Mouse (Mus musculus): ENCODE measurements at regions not wholly inside any gene's neighbourhood (a gene's known extent, or its start where the extent isn't known, plus 50 kb on each side); places are given as distances from the start of the nearest gene placed in this dataset.
A peak's percentile ranks its signal among the peaks of the same experiment; 100 is the strongest.

- H3K27me3 ChIP-seq (ENCODE audit: control insufficient read depth, insufficient read depth, low read depth, low read length), result no peaks in the 10 kb centered on the region
- H3K4me1 ChIP-seq (ENCODE audit: control insufficient read depth, insufficient read depth, low read length), result no peaks in the 10 kb centered on the region
- H3K4me3 ChIP-seq (ENCODE audit: low read depth, low read length), result no peak overlapping the region
- no peaks in the 10 kb centered on the region for H3K36me3 ChIP-seq (ENCODE audit: control insufficient read depth, insufficient read depth, low read length)
- no peak overlapping the region for H3K27ac ChIP-seq (ENCODE audit: low read length)
- ATAC-seq, result peak; percentile 79
- WGBS, result 69% methylated on average over 9 of the region's 9 CpGs
- H3K4me2 ChIP-seq (ENCODE audit: low read length), result no peak overlapping the region
- H3K9ac ChIP-seq (ENCODE audit: low read depth, low read length), result no peak overlapping the region
- no peaks in the 10 kb centered on the region for H3K9me3 ChIP-seq (replicated peaks; ENCODE audit: control insufficient read depth, low read length, poor library complexity, severe bottlenecking)
These were observed 405.6 kb upstream of the Pik3r1 start for GRCm38 (mm10) chr13:102173382-102174234.

GRCm38 (mm10) chr13:102174431-102174830 lies 406.4 kb upstream of the Pik3r1 start:
- Histone ChIP-seq H3K36me3 (ENCODE audit: control insufficient read depth, insufficient read depth, low read length) (no peaks in the 10 kb centered on the region), H3K9ac (ENCODE audit: low read depth, low read length) (no peak overlapping the region), H3K9me3 (replicated peaks; ENCODE audit: control insufficient read depth, low read length, poor library complexity, severe bottlenecking) (no peaks in the 10 kb centered on the region), H3K4me3 (ENCODE audit: low read depth, low read length) (no peak overlapping the region), H3K27me3 (ENCODE audit: control insufficient read depth, insufficient read depth, low read depth, low read length) (no peaks in the 10 kb centered on the region), H3K4me2 (ENCODE audit: low read length) (no peak overlapping the region), H3K27ac (ENCODE audit: low read length) (no peak overlapping the region), H3K4me1 (ENCODE audit: control insufficient read depth, insufficient read depth, low read length) (no peaks in the 10 kb centered on the region)
- WGBS, result 84% methylated on average over 3 of the region's 3 CpGs
- ATAC-seq, result no peak

- no peak for ATAC-seq
- H3K4me2 ChIP-seq (ENCODE audit: low read length), result no peak overlapping the region
These were observed 406.9 kb upstream of the Pik3r1 start for GRCm38 (mm10) chr13:102174896-102175295.

DNA sequence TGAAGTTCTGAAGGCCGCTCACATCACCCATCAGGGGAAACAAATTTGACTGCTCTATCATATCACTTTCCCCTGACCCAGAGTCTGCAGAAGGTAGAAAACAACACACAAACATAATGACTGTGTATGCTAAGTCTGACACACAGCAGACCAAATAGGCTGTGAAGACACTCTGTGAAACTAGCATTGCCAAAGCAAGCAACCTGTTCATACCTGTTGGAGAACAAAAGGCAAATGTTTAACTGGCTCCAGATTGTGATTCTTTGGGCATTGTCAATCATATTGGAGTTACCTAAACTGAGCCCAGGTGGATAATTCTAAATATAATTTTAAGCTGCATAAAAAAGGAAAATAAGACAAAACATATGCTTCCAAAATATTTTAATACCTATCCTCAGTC lies 407.4 kb upstream of the Pik3r1 start:
- H3K4me3 ChIP-seq (ENCODE audit: low read depth, low read length), result no peak overlapping the region
- 100% methylated on average over 1 of the region's 1 CpGs for WGBS
- no peaks in the 10 kb centered on the region for H3K36me3 ChIP-seq (ENCODE audit: control insufficient read depth, insufficient read depth, low read length)
- H3K4me1 ChIP-seq (ENCODE audit: control insufficient read depth, insufficient read depth, low read length), result no peaks in the 10 kb centered on the region
- no peak overlapping the region for H3K4me2 ChIP-seq (ENCODE audit: low read length)
- no peak overlapping the region for H3K9ac ChIP-seq (ENCODE audit: low read depth, low read length)
- no peaks in the 10 kb centered on the region for H3K9me3 ChIP-seq (replicated peaks; ENCODE audit: control insufficient read depth, low read length, poor library complexity, severe bottlenecking)
- ATAC-seq, result no peak
- H3K27me3 ChIP-seq (ENCODE audit: control insufficient read depth, insufficient read depth, low read depth, low read length), result no peaks in the 10 kb centered on the region
- H3K27ac ChIP-seq (ENCODE audit: low read length), result no peak overlapping the region

More at GRCm38 (mm10) chr13:102174896-102175295, 406.9 kb upstream of the Pik3r1 start:
- Histone ChIP-seq H3K27me3 (ENCODE audit: control insufficient read depth, insufficient read depth, low read depth, low read length) (no peaks in the 10 kb centered on the region), H3K27ac (ENCODE audit: low read length) (no peak overlapping the region), H3K4me3 (ENCODE audit: low read depth, low read length) (no peak overlapping the region), H3K9ac (ENCODE audit: low read depth, low read length) (no peak overlapping the region), H3K9me3 (replicated peaks; ENCODE audit: control insufficient read depth, low read length, poor library complexity, severe bottlenecking) (no peaks in the 10 kb centered on the region), H3K36me3 (ENCODE audit: control insufficient read depth, insufficient read depth, low read length) (no peaks in the 10 kb centered on the region), H3K4me1 (ENCODE audit: control insufficient read depth, insufficient read depth, low read length) (no peaks in the 10 kb centered on the region)
- whole genome bisulfite sequencing, result 82% methylated on average over 2 of the region's 2 CpGs

DNA sequence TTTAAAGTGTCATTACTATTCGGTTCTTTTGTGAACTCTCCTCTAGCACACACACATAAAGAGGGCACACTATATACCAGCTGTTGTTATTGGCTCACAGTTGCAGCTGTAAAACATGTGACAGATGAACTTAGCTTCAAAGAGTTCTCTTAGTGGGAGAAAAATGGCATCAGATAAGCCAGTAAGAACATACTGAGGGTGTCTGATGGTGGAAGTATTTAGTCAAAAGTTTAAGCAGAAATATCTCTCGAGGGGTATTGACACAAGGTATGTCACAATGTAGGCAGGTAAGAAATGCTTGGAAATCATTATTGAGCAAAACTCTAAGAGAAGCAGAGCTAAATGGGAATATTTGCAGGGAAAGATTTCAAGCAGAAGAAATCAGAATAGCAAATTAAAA lies 408.4 kb upstream of the Pik3r1 start:
- H3K4me1 ChIP-seq (ENCODE audit: control insufficient read depth, insufficient read depth, low read length), result no peaks in the 10 kb centered on the region
- H3K36me3 ChIP-seq (ENCODE audit: control insufficient read depth, insufficient read depth, low read length), result no peaks in the 10 kb centered on the region
- WGBS, result 81% methylated on average over 2 of the region's 2 CpGs
- H3K4me3 ChIP-seq (ENCODE audit: low read depth, low read length), result no peak overlapping the region
- ATAC-seq, result no peak
- H3K27me3 ChIP-seq (ENCODE audit: control insufficient read depth, insufficient read depth, low read depth, low read length), result no peaks in the 10 kb centered on the region
- H3K9me3 ChIP-seq (replicated peaks; ENCODE audit: control insufficient read depth, low read length, poor library complexity, severe bottlenecking), result no peaks in the 10 kb centered on the region
- no peak overlapping the region for H3K27ac ChIP-seq (ENCODE audit: low read length)
- H3K9ac ChIP-seq (ENCODE audit: low read depth, low read length), result no peak overlapping the region
- no peak overlapping the region for H3K4me2 ChIP-seq (ENCODE audit: low read length)

GRCm38 (mm10) chr13:102194716-102195115 lies 426.7 kb upstream of the Pik3r1 start:
- no peak for ATAC-seq
- H3K4me2 ChIP-seq (ENCODE audit: low read length), result no peak overlapping the region
- no peaks in the 10 kb centered on the region for H3K4me1 ChIP-seq (ENCODE audit: control insufficient read depth, insufficient read depth, low read length)
- no peaks in the 10 kb centered on the region for H3K9me3 ChIP-seq (replicated peaks; ENCODE audit: control insufficient read depth, low read length, poor library complexity, severe bottlenecking)
- H3K27ac ChIP-seq (ENCODE audit: low read length), result no peak overlapping the region
- no peaks in the 10 kb centered on the region for H3K36me3 ChIP-seq (ENCODE audit: control insufficient read depth, insufficient read depth, low read length)
- H3K9ac ChIP-seq (ENCODE audit: low read depth, low read length), result no peak overlapping the region
- no peaks in the 10 kb centered on the region for H3K27me3 ChIP-seq (ENCODE audit: control insufficient read depth, insufficient read depth, low read depth, low read length)
- H3K4me3 ChIP-seq (ENCODE audit: low read depth, low read length), result no peak overlapping the region

GRCm38 (mm10) chr13:102202301-102202700 lies 434.3 kb upstream of the Pik3r1 start:
- Histone ChIP-seq H3K36me3 (ENCODE audit: control insufficient read depth, insufficient read depth, low read length) (no peaks in the 10 kb centered on the region), H3K27ac (ENCODE audit: low read length) (no peak overlapping the region), H3K9ac (ENCODE audit: low read depth, low read length) (no peak overlapping the region), H3K4me1 (ENCODE audit: control insufficient read depth, insufficient read depth, low read length) (no peaks in the 10 kb centered on the region), H3K9me3 (replicated peaks; ENCODE audit: control insufficient read depth, low read length, poor library complexity, severe bottlenecking) (no peaks in the 10 kb centered on the region), H3K4me2 (ENCODE audit: low read length) (no peak overlapping the region), H3K27me3 (ENCODE audit: control insufficient read depth, insufficient read depth, low read depth, low read length) (no peaks in the 10 kb centered on the region), H3K4me3 (ENCODE audit: low read depth, low read length) (no peak overlapping the region)
- WGBS, result 96% methylated on average over 1 of the region's 1 CpGs
- no peak for ATAC-seq

- WGBS, result 87% methylated on average over 11 of the region's 11 CpGs
- Histone ChIP-seq H3K27me3 (ENCODE audit: control insufficient read depth, insufficient read depth, low read depth, low read length) (no peaks in the 10 kb centered on the region), H3K36me3 (ENCODE audit: control insufficient read depth, insufficient read depth, low read length) (no peaks in the 10 kb centered on the region), H3K4me3 (ENCODE audit: low read depth, low read length) (no peak overlapping the region), H3K27ac (ENCODE audit: low read length) (no peak overlapping the region), H3K4me1 (ENCODE audit: control insufficient read depth, insufficient read depth, low read length) (no peaks in the 10 kb centered on the region), H3K9ac (ENCODE audit: low read depth, low read length) (no peak overlapping the region), H3K4me2 (ENCODE audit: low read length) (no peak overlapping the region), H3K9me3 (replicated peaks; ENCODE audit: control insufficient read depth, low read length, poor library complexity, severe bottlenecking) (no peaks in the 10 kb centered on the region)
- ATAC-seq, result peak; percentile 62; the same call in 1 of the 2 replicates
These were observed 450.5 kb upstream of the Pik3r1 start for GRCm38 (mm10) chr13:102218486-102218885.

DNA sequence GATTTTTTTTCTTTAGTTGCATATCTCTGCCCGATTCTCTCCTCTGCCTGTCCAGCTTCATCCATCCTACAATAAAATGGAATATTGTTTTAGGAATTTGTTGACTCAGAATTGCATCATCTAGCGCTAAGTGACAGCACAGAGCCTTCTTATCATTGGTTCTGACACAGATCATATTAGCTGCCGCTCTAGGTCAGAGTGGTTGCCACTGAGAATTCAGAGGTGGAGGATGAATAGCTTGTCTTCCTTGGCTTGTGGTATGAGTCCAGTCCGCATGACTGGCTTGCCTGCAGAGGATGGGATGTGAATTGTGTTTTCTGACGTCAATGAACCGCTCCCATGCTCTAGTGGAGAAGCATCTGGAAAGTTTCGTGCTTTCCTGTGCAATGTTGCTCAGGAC lies 462.3 kb upstream of the Cd180 start:
- Histone ChIP-seq H3K27ac (ENCODE audit: low read length) (no peak overlapping the region), H3K4me1 (ENCODE audit: control insufficient read depth, insufficient read depth, low read length) (no peaks in the 10 kb centered on the region), H3K36me3 (ENCODE audit: control insufficient read depth, insufficient read depth, low read length) (no peaks in the 10 kb centered on the region), H3K4me3 (ENCODE audit: low read depth, low read length) (no peak overlapping the region), H3K9me3 (replicated peaks; ENCODE audit: control insufficient read depth, low read length, poor library complexity, severe bottlenecking) (no peaks in the 10 kb centered on the region), H3K27me3 (ENCODE audit: control insufficient read depth, insufficient read depth, low read depth, low read length) (no peaks in the 10 kb centered on the region), H3K4me2 (ENCODE audit: low read length) (no peak overlapping the region), H3K9ac (ENCODE audit: low read depth, low read length) (no peak overlapping the region)
- 89% methylated on average over 7 of the region's 7 CpGs for WGBS
- ATAC-seq, result no peak

Data from midbrain, embryonic 16.5 days (tissue).